Mouse (Mus musculus): ENCODE data around the gene Cirbp.

The Cirbp gene
- long read RNA-seq, experiment 1, transcript Cirbp-202 (7 exons, 1,321 nt), result major isoform, 133 of 146 reads
- long read RNA-seq, experiment 1, transcript Cirbp-204 (6 exons, 912 nt), result minor isoform, 5 of 146 reads
- long read RNA-seq, experiment 1, partial matches to known transcripts, result 1 of 146 reads
- long read RNA-seq, experiment 1, other reads (novel, unspliced or antisense), result 7 of 146 reads
- long read RNA-seq, experiment 2, transcript Cirbp-204 (6 exons, 912 nt), result minor isoform, 12 of 67 reads
- long read RNA-seq, experiment 2, transcript Cirbp-202 (7 exons, 1,321 nt), result major isoform, 51 of 67 reads
- long read RNA-seq, experiment 2, partial matches to known transcripts, result 1 of 67 reads
- long read RNA-seq, experiment 2, other reads (novel, unspliced or antisense), result 2 of 67 reads

DNA sequence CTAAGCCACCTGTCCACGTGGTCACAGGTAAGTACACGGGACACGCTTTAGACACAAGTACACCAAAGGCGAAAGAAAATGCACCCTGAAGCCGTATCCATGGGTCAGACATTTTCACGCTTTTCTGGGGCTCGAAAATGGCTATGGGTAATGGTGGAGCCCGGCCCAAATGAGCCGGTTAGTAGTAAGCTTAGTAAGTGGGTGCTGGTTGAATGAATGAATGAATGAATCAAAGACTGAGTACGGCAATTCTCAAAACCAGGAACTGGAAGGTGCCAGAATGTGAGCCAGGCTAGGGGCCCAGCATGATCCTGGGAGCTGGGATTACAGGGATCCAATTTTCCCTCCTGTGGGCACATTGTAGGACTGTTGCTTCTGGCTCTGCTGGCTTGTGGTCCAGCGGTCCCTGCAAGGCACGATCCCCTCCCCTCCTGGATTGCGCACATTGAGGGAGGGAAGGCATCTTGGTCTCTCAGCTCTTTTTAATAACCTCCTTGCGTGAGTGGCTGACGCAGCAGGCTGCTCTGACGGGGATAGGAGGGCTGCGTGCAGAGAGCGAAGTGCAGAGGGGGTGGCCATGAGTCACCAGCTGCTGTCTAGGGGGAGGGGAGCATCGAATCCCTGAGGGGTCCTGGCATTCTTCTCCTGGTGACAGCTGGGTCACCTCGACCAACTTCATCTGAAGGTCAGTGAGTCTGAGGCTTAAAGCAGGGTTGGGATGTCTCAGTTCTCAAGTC, at the start of gene Cirbp:
Gene Cirbp (plus strand): TSS at position 594 of the 737 bp plus-strand sequence.
- intact Hi-C loops (cut with DNase I), result loop anchor here (1.0 kb wide), 1 partner anchor 20 kb away; no protein-coding TSS in a partner anchor

DNA sequence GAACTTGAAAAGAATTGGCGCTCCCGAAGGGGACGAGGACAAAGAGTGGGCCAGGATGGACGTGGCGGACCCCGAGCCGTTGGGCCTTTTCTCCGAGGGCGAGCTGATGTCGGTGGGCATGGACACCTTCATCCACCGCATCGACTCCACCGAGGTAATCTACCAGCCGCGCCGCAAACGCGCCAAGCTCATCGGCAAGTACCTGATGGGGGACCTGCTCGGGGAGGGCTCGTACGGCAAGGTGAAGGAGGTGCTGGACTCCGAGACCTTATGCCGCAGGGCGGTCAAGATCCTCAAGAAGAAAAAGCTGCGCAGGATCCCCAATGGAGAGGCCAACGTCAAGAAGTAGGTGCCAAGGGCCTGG, 49.2 kb upstream of the Cirbp start:
- intact Hi-C loops (cut with DNase I), result no loop called here

DNA sequence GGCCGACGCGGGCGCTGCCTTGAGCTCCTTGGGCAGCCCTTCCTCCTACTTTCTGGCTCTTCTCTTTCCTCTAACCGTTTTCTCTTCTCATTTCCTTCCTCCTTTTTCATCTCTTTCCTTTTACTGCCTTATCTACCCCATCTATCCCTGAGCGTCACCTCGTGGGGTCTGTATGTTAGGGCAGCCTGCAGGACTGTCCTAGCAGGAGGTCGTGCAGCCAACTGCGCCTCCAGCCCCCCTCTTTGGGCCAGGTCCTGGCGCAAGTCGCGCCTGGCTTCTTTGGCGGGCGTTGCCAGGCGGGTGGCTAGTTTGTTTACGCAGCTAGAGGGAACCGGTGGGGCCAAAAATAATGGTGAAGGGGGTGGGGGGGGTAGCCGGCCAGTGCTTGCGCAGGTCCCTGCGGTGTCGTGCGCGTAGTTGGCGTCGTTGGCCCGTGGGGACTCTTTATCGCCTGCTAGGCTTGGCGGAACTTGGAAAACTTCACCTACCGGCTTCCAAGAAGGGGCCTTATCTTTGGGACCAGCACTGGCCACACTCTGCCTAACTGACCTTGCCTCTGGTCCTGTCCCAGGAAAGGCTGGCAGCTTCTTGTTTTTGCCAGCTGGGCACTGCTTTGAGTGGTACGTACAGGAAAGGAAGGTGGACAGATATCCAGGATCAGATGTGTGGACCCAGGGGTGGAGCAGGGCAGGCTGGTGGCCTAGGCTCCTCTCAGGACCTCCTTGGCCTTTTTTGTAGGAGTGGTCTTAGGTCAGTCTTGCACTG, 48.7 kb upstream of the Cirbp start:
- intact Hi-C loops (cut with DNase I), result no loop called here

DNA sequence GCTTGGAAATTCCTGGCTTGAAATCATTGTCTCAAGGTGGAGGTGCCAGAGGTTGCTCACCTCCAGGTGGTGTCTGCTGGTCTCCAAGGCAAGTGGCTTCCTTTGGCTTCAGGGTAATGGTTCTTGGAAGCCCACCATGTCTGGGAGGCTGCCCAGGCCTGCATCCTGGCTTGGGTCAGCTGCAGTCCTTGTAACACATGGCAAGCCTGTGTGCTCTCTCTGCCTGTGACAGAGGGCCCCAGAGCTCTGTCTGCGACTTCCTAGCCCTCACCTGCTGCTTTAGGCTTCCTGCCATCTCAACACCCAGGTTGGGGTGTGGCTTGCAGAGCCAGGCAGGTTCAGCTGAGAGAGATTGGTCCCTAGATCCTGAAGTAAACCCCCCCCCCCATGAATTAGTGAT, 48.0 kb upstream of the Cirbp start:
- intact Hi-C loops (cut with DNase I), result loop anchor here (2.0 kb wide), 1 partner anchor 17 kb away; no protein-coding TSS in a partner anchor

DNA sequence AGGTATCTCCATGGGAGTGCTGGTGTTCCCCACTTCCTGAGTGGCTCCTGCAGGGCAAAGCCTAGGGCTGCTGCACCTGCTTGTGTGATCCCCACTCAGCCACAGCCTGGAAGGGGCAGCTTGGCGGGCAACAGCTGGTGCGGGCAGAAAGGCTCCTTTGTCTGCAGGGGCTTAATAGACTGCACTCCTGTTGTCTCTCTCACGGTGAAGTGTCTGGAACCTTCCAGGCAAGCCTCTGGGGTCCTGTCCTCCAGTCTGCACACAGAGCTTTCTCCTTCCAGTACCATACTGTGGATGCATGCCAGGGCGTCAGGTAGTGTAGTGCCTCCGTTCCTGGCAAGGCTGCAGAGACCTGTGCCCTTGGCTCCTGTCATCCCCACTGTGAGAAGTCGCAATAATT, 47.2 kb upstream of the Cirbp start:
- intact Hi-C loops (cut with DNase I), result loop anchor here (2.0 kb wide), 1 partner anchor 16 kb away; no protein-coding TSS in a partner anchor

DNA sequence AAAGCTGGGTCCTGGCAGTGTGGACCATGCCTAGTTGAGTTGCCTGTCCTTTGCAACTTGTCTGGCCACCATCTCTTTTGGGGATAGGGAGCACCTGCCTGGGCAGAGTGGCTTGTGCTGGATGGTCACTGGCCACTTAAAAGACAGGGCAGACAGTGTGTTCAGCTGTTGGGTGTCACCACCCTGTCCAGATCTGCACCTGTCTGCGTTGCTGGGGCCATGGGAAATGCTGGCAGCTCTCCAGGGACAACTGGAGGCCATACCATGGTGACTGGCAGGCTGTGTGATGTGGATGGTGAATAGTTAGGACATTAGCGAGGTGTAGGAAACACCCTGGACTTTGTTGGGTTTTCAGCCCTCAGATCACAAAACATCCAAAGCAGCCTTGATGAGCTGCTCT, 45.6 kb upstream of the Cirbp start:
- intact Hi-C loops (cut with DNase I), result no loop called here

DNA sequence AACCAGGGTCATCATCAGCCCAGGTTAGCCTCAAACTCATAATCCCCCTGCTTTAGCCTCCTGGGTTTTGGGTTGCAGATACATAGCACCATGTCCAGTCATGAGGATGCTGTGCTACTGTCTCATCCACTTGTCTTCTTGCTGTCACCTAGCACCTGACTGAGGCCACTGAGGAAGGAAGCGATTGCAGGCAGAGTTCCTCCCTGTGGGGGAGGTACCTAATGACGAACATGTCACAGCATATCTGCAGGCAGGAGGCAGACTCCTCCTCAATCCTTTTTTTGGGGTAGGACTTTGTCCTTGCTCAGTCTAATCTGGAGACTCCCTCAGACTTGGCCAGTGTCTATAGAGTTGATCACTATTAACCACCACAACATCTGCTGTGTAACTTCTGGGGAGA, 44.1 kb upstream of the Cirbp start:
- intact Hi-C loops (cut with DNase I), result no loop called here

DNA sequence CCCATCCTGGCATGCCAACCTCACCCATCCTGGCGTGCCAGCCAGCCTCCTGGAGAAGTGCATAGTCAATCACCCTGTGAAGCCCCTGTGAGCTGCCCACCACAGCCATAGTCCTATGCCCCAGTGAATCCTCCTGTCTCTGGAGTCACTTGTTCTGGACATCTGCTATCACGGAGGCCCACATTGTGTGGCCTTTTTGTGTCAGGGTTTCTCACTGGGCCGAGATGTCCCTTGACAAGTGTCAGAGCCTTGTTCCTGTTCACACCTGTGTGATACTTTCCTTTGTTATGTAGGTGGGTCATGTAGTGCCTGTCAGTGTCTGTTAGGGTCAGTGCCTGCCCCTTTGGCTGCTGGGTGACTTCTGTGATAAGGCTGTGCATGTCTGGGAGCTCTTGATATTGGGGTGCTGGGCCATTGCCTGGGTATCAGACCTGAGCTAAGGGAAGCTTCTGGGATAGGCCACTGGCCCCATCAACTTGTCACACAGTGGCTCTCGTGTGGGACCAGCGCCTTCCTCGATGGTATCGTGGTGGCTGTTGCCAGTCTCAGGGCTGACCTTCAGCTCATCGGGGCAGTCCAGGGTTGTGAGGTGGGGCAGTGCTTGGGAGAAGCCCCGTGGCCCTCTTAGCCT, 41.7 kb upstream of the Cirbp start:
- intact Hi-C loops (cut with DNase I), result no loop called here

DNA sequence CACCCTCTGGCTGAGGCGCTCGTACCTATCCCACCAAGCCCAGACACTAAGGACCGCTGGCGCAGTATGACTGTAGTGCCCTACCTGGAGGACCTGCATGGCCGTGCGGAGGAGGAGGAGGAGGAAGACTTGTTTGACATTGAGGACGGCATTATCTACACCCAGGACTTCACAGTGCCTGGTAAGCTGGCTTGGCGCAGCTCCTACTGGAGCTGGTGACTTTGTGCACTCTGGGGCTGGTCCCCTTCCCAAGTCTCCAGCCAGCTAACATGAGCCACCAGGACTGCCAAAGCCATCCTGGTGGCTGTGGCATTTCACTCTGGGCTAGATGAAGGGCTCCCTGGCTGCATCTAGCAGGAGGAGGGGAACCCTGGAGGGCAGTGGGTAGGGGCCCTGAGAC, 37.9 kb upstream of the Cirbp start:
- intact Hi-C loops (cut with DNase I), result no loop called here

DNA sequence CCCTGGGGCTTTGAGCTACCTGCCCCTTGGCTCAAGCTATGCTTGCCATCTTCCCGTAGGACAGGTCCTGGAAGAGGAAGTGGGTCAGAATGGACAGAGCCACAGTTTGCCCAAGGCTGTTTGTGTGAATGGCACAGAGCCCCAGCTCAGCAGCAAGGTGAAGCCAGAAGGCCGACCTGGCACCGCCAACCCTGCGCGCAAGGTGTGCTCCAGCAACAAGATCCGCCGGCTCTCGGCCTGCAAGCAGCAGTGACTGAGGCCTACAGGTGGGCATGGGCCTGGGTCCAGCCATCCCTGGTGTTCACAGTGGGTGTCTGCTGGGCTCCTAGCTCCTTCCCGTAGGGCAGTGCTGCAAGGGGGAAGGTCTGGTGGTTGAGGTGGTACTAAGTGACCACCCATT, 35.9 kb upstream of the Cirbp start:
- intact Hi-C loops (cut with DNase I), result no loop called here

DNA sequence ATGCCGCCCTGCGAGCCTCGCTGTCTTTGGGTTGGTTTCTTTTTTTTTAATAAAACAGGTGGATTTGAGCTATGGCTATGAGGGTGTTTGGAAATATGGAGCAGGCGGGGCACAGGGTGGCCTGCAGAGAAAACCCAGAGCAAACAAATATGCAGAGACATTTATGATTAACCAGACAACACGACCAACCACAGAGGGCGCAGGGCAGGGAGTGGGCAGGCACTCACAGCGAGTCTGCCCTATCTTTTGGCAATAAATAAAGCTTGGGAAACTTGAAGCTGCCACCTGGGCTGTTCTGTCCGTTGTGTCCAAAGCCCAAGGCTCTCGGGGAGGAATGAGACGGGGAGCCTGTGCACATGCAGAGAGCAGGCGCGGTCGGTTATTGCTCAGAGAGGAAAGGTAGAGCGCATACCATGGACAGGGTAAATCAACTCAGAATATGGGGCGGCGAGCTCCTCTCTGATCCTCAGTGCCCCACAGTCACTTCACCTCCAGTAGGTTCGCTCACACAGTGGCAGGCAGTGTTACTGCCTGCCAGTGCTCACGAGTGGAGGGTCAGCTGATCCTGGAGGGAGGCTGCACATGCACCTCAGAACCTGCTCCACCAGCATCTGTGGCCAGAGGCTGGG, 35.3 kb upstream of the Cirbp start:
- intact Hi-C loops (cut with DNase I), result no loop called here

DNA sequence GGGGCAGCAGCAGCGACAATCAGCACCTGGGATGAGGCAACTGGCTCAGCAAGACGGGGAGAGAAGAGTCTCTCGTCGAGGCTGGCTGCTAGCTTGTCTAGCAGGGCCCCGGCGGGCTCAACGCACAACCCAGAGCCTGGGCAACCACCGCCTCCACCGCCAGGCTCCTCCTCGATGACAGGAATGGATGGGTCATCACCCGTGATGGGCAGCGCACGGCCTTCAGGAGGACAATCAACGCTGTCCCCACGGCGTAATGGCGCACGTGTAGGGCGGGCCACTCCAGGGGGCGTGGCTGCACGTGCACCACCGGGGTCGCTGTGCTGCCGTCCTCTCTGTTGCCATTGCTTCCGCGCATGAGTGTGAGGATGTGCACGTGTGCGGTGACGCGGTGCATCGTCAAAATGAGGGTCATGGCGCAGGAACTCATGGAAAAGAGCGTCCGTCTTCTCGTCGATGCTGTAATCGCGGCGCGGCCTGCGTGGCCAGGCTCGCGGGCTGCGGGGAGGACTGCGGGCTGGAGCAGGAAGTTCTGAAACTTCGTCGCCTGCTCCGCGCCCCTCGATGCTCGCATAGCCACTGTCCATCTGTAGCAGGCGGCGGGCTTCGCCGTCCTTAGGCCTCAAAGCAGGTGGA, 34.4 kb upstream of the Cirbp start:
- intact Hi-C loops (cut with DNase I), result no loop called here

DNA sequence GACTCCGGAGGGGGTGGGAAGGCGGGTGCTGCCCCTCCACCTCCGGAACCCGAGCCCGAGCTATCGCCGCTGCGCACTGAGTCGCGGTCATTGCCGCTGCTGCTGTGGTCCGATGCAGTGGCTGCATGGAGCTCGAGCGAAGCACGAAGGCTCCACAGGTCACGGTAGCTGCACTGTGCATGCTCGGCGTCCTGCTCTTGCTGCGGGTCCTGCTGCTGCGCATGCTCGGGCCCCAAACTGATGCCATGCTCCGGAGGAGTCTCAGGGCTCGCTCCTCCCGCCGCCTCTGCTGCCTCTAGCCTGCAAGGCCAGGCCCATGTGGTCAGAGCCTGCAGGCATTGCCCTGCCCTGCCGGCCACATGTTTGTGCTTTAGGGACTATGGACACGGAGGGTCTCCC, 33.8 kb upstream of the Cirbp start:
- intact Hi-C loops (cut with DNase I), result no loop called here

DNA sequence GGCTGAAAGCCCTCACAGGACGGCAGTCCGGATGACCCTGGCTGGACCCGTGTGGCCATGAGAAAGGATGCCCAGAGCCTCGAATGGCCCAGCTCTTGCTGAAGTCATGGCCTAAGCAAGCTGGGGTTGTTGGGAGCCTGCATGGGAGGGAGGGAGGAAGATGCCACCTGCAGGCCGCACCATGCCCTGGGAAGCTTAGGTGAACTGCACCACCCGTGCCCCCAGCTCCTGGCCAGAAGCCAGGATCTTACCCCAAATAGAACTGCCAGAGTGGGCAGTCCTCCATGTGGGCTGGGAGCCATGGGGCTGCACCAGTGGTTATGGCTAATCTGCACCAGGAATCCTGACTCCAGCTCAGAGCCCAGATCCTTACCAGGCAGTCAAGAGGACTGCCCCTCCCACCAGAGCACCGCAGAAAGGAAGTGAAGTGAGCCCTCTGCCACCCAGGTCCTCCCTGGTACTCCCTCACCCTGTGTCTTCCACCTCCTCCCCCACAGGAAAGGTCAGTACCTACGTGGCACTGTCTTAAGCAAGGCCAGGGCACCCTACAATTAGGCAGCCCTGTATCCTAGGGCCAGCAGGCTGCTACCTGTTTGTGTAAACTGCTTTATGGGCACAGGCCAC, 32.4 kb upstream of the Cirbp start:
- intact Hi-C loops (cut with DNase I), result no loop called here

DNA sequence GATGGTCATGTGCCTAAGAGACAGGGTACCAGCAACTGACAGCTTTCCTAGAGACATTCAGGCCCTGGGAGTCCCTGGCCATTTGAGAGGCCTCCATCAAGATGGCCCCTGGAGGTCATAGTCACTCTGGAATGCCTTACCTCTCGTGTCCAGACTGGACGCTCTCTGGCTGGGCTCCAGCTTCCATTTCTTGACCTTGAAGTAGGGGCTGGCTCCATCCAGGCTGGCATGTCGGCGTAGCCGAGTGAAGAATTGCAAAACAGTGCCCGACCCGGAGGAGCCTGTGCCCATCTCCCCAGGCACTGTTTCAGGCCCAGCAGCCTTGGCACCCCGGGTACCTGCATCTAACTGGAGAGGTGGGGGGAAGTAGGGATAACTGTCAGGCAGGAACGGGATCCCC, 31.4 kb upstream of the Cirbp start:
- intact Hi-C loops (cut with DNase I), result loop anchor here (2.0 kb wide), 1 partner anchor 16 kb away; no protein-coding TSS in a partner anchor

DNA sequence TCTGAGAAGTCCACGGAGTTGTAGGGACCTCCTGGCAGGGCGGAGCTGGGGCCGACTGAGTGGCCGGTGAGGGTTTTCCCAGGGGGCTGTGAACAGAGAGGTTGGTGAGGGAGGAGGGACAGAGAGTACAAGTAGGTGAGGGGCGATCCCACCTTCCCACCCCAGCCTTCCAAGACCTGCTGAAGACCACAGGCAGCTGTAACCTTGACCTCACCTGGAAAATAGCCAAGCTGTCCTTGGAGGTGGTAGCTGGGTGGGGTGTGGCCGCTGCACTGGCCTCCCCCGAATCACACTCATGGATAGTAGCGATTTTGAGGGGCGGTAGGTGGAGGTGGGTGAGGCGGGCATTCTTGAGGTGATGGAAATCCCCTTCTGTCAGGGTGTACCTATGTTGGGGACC, 30.6 kb upstream of the Cirbp start:
- intact Hi-C loops (cut with DNase I), result loop anchor here (2.0 to 5.0 kb wide), 2 partner anchors 16 to 173 kb away; partner anchors contain the start of gene Wdr18

DNA sequence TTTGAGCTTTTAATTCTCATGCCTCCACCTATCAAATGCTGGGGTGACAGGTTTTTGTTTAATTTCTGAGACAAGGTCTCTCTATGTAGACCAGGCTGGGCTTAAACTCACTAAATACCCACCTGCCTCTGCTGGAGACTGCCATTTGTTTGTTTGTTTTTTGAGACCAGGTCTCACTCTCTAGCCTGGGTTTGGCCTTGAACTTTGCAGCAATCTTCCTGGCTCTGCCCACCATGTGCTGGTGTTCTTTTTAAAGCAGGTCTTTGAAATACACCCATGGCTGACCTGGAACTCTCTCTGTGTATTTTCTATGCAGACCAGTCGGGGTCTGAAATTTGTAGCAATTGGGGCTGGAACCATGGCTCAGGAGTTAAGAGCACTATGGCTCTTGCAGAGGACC, 30.1 kb upstream of the Cirbp start:
- intact Hi-C loops (cut with DNase I), result loop anchor here (2.0 to 5.0 kb wide), 2 partner anchors 17 to 173 kb away; partner anchors contain the start of gene Wdr18

DNA sequence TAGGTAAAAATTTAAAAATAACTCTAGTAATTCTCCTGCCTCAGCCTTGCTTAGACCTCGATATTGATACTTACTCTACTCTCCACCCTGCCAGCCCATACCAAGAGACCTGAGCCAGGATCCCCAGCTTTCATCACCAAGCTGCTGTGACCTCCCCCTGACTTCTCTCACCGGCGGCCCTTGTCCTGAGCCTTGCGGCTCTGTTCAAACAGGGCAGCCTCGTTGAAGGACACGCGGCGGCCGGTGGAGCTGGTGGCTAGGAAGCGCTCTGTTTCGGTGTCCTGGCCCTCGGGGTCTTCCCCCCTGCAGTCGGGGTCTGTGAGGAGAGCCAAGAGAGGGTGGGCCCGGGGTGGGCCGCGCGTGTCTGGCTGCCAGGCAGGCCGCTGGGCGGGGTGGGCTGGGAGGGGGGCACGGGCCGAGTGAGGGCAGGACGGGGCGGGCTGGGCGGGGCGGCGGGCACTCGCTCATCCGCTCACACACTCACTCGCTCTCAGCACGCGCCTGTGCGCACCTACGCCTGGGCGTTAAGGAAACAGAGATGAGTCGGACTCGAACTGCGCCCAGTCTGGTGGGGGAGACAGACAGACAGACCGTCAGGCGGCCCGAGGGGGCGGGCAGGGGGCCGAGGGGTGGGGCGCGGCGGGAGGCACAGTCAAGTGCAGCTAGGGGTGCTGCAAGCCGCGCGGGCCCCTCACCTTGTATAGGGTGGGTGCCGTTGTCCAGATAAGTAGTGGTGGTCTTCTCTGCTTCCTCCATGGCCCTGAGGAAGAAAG, 29.4 kb upstream of the Cirbp start:
- intact Hi-C loops (cut with DNase I), result loop anchor here (5.0 kb wide), 1 partner anchor 174 kb away; the partner anchor contains the start of gene Wdr18
